ENCODE assay signal across 10 mouse cellular contexts in the genomic region with DNA sequence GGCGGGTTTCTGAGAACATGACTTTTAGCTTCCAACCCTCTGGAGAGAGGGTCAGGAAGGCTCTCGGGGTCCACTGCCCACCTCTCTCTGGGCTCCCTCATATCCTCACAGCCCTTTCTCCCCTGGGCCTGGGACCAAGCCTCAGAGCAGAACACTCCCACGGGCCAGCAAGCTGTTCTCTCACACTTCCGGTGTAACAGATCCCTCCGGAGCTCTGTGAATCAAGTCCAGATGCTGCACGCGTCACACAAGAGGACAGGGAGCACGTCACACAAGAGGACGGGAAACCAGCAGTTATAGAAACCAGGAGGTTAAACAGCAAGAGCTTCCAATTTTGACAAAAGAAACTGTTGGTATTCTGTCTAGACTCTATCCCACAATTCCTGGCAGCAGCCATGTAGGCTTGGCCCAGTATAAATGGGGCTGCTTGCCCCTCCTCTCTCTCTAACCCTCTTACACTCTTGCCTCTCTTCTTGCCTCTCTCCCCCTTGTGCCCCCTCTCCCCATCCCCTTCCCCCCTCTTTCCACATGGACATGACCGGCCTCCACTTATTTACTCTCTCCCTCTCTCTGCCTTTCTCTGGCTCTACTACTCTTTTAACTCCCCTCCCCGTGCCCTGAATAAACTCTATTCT. TPM values are rescaled to one million over a fixed set of nuclear protein-coding genes. Genes with fewer than 3 reads are reported as not detected.
A peak's percentile ranks its signal among the peaks of the same experiment; 100 is the strongest.
DNase-seq lines count a peak whose midpoint lies in the region; ATAC-seq and TF ChIP-seq lines count a peak whose summit lies in the region.
"Had no signal": no experiment of that assay in that cellular context is flagged by ENCODE, and none has a peak within 500 bp of the region (broad histone marks: within the 10 kb centered on the region; RNA-seq: fewer than 3 reads in every experiment).

No protein-coding gene starts in this region.

- no peaks in the 10 kb centered on the region for H3K36me3 ChIP-seq in hindbrain, embryonic 10.5 days
- no peaks in the 10 kb centered on the region for H3K36me3 ChIP-seq in hindbrain, embryonic 14.5 days (replicated peaks; ENCODE audit: control insufficient read depth, insufficient read depth)
- no peaks in the 10 kb centered on the region for H3K36me3 ChIP-seq in embryonic facial prominence, embryonic 15.5 days
- no peaks in the 10 kb centered on the region for H3K36me3 ChIP-seq in kidney, postnatal 0 days (ENCODE audit: insufficient read depth, low read length)

- H3K4me3 ChIP-seq in hindbrain, embryonic 10.5 days = no peak overlapping the region
- no peak overlapping the region for H3K4me3 ChIP-seq in hindbrain, embryonic 14.5 days (replicated peaks; ENCODE audit: low read length)
- H3K4me3 ChIP-seq in embryonic facial prominence, embryonic 15.5 days (replicated peaks) = no peak overlapping the region
- H3K4me3 ChIP-seq in kidney, postnatal 0 days (replicated peaks; ENCODE audit: low read depth, low read length) = no peak overlapping the region

- 0 out of 2 replicates have a peak overlapping the region, but pooled peaks have one; percentile 18 for H3K27ac ChIP-seq in hindbrain, embryonic 10.5 days
- no peak overlapping the region for H3K27ac ChIP-seq in hindbrain, embryonic 14.5 days
- H3K27ac ChIP-seq in embryonic facial prominence, embryonic 15.5 days (replicated peaks) = peak overlapping the region; percentile 52
- H3K27ac ChIP-seq in kidney, postnatal 0 days = no peak overlapping the region

- DNase-seq in hindbrain, embryonic 10.5 days (ENCODE audit: low spot score) = peak; percentile 16
- no peak for DNase-seq in hindbrain, embryonic 14.5 days (ENCODE audit: low spot score)
- DNase-seq in embryo, embryonic 10.5 days (ENCODE audit: low spot score) = peak; percentile 47
- peak; percentile 82 for DNase-seq in kidney, postnatal 0 days (ENCODE audit: low spot score)
- no peak for DNase-seq in thymus, postnatal 0 days (ENCODE audit: low spot score)
- DNase-seq in ovary, adult 18-20 months (ENCODE audit: low spot score) = no peak
- no peak for DNase-seq in ovary, postnatal 36 days (ENCODE audit: low spot score)
- DNase-seq: liver; lung, postnatal 36 days had no signal

- H3K9ac ChIP-seq in hindbrain, embryonic 14.5 days = no peak overlapping the region
- no peak overlapping the region for H3K9ac ChIP-seq in embryonic facial prominence, embryonic 15.5 days
- H3K9ac ChIP-seq in kidney, postnatal 0 days (ENCODE audit: low read depth, low read length) = no peak overlapping the region

- H3K4me1 ChIP-seq in hindbrain, embryonic 10.5 days (replicated peaks) = peaks cover 38% of the 10 kb centered on the region
- H3K4me1 ChIP-seq in hindbrain, embryonic 14.5 days (replicated peaks; ENCODE audit: control insufficient read depth, insufficient read depth, low read length) = 0 out of 2 replicates have a peak, but pooled peaks cover 3% of the 10 kb centered on the region
- peaks cover 16% of the 10 kb centered on the region for H3K4me1 ChIP-seq in embryonic facial prominence, embryonic 15.5 days
- H3K4me1 ChIP-seq in kidney, postnatal 0 days (replicated peaks; ENCODE audit: insufficient read depth, low read length) = no peaks in the 10 kb centered on the region; the same call in 1 of the 2 replicates

- no peak for TF ChIP-seq CTCF in kidney, postnatal 0 days (IDR thresholded peaks at IDR 0.05; ENCODE audit: low read depth)

- no peaks in the 10 kb centered on the region for H3K27me3 ChIP-seq in hindbrain, embryonic 10.5 days (ENCODE audit: insufficient read depth, poor library complexity, severe bottlenecking)
- H3K27me3 ChIP-seq in hindbrain, embryonic 14.5 days (ENCODE audit: control insufficient read depth, insufficient read depth, low read length) = no peaks in the 10 kb centered on the region
- H3K27me3 ChIP-seq in embryonic facial prominence, embryonic 15.5 days = no peaks in the 10 kb centered on the region
- no peaks in the 10 kb centered on the region for H3K27me3 ChIP-seq in kidney, postnatal 0 days (ENCODE audit: insufficient read depth, low read length)

- no peak for ATAC-seq in hindbrain, embryonic 14.5 days (ENCODE audit: low FRiP score)
- peak; percentile 72; the same call in 1 of the 2 replicates for ATAC-seq in embryonic facial prominence, embryonic 15.5 days (ENCODE audit: insufficient number of reproducible peaks, low FRiP score, low TSS enrichment, low read depth)
- peak; percentile 68 for ATAC-seq in kidney, postnatal 0 days (replicated peaks; ENCODE audit: low FRiP score, low read depth)

- WGBS in hindbrain, embryonic 10.5 days = 72% methylated on average over 11 of the region's 11 CpGs
- 84% methylated on average over 11 of the region's 11 CpGs for WGBS in hindbrain, embryonic 14.5 days
- 38% methylated on average over 11 of the region's 11 CpGs for WGBS in embryonic facial prominence, embryonic 15.5 days
- WGBS in kidney, postnatal 0 days = 49% methylated on average over 11 of the region's 11 CpGs

- no peak overlapping the region for H3K4me2 ChIP-seq in hindbrain, embryonic 14.5 days (replicated peaks)
- H3K4me2 ChIP-seq in embryonic facial prominence, embryonic 15.5 days (replicated peaks) = no peak overlapping the region
- H3K4me2 ChIP-seq in kidney, postnatal 0 days (ENCODE audit: low read length) = no peak overlapping the region

- no peaks in the 10 kb centered on the region for H3K9me3 ChIP-seq in hindbrain, embryonic 10.5 days
- no peaks in the 10 kb centered on the region for H3K9me3 ChIP-seq in hindbrain, embryonic 14.5 days (ENCODE audit: control insufficient read depth, low read length)
- H3K9me3 ChIP-seq in embryonic facial prominence, embryonic 15.5 days (replicated peaks) = no peaks in the 10 kb centered on the region
- no peaks in the 10 kb centered on the region for H3K9me3 ChIP-seq in kidney, postnatal 0 days (replicated peaks; ENCODE audit: low read length)

RNA-seq across cellular contexts. Expression of a gene that starts 19.9 kb away (rescaled TPM):
- 12.1 and 15.1 TPM in 2 replicates for polyA plus RNA-seq in hindbrain, embryonic 10.5 days (2016; fragmentation: Nextera tagmentation; extraction: Ambion mirVana)
- 18.1 and 21.7 TPM in 2 replicates for polyA plus RNA-seq in hindbrain, embryonic 14.5 days (2014; fragmentation: Nextera tagmentation; extraction: Ambion mirVana)
- polyA plus RNA-seq in embryonic facial prominence, embryonic 15.5 days (2015; fragmentation: Nextera tagmentation; extraction: Ambion mirVana) = 18.3 and 18.7 TPM in 2 replicates
- 17.6 and 20.0 TPM in 2 replicates for polyA plus RNA-seq in kidney, postnatal 0 days (2015; fragmentation: Nextera tagmentation; extraction: Ambion mirVana)
- polyA plus RNA-seq in thymus, postnatal 0 days (2015; fragmentation: Nextera tagmentation; extraction: Ambion mirVana) = 7.6 and 9.0 TPM in 2 replicates

Comparison
In these comparisons a context has a peak if more than half of its experiments do, and no peak if none do; other contexts are left out.
1. DNase-seq: peak in hindbrain, embryonic 10.5 days (single experiment), embryo, embryonic 10.5 days (single experiment) and kidney, postnatal 0 days (single experiment); none in hindbrain, embryonic 14.5 days (single experiment), thymus, postnatal 0 days (single experiment), ovary, adult 18-20 months (single experiment) and ovary, postnatal 36 days (single experiment).
2. H3K27ac ChIP-seq: peak in hindbrain, embryonic 10.5 days (single experiment) and embryonic facial prominence, embryonic 15.5 days (single experiment); none in hindbrain, embryonic 14.5 days (single experiment) and kidney, postnatal 0 days (single experiment).